Mouse (Mus musculus) v-Abl transformed pro-B cells (cell line): ENCODE results near the gene Mief1.

Experiments used
- in situ Hi-C, 2 experiments: fragments of 400-800 bp; cut with MboI; formaldehyde crosslinking; loops; one replicate each; pipeline ENCODE4 v1.15.1; 2025; ENCODE audit not compliant: unreplicated experiment in 2 of 2

Gene Mief1

DNA sequence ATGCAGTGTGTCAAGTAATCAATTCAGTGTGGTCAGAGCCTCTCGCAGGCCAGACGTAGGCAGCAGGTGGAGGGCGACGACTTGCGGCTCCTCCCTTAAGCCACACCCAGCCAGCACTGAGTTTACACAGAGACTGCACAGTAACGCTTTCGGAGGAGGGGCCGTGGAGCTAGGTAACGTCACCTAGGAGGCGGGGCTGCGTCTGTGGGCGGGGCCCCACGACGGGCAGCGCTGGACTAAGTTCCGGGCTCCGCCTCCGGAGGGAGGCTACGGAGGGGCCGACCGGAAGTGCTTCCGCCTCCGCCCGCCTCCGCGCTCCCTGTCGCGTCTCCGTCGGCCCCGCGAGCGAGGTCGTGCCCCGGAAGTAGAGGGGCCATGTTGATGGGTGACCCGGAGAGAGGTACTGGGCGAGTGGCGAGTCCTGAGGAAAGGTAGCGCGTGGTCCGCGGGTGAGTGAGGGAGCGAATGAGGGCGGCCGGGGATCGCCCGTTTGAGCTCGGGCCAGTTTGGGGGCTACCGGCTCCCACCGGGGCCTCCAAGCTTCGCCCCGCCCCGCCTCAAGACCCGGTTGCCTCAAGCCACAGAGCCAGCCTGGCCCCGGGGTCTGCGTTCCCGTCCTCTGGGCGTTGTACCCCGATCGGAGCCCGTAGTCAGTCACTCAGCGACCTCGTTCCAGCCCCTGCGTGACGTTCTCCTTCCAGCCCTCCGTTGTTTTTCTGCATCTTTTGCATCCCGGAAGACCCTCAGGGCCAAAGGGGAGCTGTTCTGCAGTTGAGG, at the start of gene Mief1:
Gene Mief1 (plus strand): TSS at position 286 of the 777 bp plus-strand sequence.
- in situ Hi-C loops: no loop called here

DNA sequence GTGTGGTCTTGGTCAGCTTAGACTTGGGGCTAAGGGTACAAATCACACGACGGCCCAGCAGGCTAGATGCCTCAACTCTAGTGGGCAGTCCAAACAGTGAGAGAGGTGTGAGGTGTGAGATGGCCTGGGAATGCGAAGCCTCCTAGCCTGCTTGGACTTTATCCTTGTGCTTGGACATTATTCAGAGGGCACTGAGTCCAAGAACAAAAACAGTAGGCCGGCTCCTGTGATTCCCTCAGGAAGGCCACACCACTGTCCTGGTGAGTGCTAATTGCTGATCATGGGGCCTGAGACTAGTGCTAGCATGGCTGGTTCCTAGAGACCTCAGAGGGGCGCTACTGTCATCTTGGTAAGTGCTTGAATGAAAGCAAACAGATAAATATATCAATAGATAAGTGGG, 44.9 kb upstream of the Mief1 start:
- in situ Hi-C loops: no loop called here

DNA sequence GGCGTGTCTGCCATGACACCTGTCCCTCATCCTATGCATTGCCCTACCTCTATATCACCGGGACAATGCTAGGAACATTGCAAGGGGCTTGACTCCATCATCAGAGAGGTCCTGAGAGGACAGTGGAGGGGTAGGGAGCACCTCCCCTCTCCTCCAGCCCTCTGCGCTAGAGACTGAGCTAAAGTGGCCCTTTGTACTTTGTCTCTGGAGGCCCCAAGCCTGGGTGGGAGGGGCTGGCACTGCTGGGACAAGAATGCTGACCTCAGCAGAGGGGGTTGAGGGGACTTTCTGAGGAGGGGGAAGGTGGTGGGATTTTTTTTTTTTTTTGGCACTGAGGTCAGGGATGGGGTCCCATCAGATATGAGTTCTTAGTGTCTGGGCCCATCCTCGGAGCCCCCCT, 43.7 kb upstream of the Mief1 start:
- in situ Hi-C loops: no loop called here

DNA sequence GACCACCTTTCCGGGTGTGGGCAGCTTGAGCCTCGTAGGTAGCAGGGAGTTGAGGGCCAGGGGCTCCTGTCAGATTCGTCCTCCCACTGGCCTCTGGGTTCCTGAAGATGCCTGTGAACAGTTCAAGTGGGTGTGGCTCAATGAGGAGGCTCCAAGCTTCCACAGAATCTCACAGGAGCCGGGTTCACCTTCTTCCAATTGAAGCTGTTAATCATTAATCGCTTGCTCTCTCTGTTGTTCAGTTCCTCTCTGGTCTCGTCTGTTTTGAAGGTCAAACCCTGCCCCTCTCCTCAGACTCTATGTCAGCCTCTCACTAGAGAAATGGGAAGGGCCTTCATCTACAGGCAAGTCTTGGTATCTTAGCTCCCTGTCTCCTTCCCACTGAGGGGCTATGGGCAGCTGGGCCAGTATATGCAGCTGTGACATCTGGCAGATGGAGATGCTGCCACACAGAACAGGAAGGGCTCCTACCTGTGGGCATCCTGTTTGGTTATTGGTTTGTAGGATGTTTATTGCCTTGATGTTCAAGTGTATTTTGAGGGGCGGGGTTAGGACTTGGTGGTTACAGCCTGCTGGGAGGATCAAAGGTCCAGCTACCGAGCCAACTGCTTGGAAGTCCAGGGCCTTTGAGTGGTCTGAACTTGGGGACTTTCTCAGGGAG, 42.1 kb upstream of the Mief1 start:
- in situ Hi-C loops: no loop called here

DNA sequence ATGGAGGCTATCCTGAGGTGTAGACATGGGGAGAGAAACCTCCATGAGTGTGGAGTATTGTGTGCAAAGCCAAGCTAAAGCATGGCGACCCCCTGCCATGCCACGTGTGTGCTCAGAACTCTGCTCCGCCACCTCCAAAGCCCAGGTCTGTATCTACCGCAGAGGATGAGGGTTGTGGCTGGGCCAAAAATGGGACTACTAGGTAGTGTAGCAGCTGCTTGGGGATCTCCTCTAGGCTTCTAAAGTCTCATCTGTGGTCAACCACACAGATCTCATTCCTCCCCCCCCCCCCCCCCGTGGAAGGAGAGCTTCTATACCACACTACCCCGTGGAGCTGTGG, 41.6 kb upstream of the Mief1 start:
- in situ Hi-C loops: no loop called here

DNA sequence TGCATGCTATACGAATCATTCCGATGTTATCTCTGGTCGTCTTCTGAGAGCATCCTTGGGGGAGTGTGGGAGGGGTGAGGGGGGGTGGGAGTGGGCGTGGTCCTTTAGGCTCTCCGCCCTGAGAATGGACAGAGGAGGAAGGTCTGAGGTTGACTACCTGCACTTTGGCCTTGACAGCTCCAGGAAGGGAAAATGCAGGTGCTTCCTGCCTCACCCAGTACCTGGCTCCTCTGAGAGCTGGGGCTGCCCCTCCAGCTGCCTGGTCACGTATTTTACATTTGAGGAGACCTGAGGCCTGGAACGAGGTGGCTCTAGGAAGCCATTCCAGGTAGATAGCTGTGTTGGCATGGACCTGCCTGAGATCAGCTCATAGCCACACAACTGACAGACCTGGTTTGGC, 41.0 kb upstream of the Mief1 start:
- in situ Hi-C loops: no loop called here

DNA sequence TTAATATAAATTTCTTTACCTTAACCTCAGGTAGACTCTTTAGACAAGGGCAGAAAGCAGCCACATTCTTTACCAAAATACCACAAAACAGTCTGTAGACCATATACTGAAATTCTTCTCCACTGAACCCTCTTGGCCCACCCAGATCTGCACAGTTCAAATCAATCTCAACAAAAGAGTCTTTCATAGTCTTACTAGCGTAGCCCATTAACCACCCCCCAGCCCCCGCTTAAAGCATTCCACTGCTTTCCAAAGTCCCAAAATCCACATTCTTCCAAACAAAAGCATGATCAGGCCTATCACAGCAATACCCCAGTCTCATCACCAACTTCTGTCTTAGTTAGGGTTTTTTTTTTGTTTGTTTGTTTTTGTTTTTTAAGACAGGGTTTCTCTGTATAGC, 34.3 kb upstream of the Mief1 start:
- in situ Hi-C loops: no loop called here

DNA sequence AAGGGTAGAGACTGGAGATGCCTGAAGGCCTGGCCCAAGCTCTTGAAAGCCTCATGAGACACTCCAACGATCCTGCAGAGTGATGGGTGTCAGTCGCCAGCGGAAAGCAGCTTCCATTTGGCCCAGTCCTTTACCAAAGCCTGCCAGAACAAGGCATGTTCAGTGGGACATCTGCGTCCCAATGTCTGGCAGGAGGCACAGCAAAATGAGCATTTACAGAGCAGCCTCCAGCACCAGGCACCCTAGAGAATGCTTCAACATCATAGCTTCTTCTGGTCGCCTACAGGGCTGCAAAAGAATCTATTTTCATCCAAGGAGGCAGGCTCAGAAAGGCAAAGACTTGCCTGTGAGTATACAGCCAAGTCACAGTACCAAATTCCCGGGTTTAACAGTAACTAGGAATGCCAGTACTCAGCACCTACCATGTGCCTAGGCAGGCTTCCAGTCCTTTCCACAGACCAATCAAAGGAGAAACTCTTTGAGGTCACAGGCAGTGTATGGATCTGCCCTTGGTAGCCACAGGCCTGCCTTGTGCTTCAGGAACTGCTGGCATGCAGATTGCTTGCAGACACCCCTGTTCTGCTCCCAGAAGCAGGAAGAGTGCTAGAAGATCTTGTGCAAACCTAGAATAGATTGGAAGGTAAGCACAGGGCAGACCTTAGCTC, 31.6 kb upstream of the Mief1 start:
- in situ Hi-C loops: no loop called here

DNA sequence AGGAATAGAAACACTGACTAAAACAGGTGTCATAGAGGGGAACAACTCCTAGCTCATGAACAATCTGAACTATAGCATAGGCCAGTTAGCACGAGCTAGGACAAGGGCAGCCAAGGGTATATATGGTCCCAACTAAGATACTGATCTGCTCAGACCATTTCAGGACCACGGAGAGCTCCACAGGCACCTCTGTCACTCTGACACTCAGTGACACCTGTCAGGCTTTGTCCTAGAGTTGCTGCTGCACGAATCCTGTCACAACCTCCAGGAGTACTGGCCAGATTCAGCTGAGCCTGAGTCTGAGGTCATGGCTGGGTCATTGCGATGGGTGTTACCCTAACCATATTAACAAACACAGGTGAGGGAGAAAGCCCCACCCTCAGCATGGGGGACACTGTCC, 30.4 kb upstream of the Mief1 start:
- in situ Hi-C loops: no loop called here

DNA sequence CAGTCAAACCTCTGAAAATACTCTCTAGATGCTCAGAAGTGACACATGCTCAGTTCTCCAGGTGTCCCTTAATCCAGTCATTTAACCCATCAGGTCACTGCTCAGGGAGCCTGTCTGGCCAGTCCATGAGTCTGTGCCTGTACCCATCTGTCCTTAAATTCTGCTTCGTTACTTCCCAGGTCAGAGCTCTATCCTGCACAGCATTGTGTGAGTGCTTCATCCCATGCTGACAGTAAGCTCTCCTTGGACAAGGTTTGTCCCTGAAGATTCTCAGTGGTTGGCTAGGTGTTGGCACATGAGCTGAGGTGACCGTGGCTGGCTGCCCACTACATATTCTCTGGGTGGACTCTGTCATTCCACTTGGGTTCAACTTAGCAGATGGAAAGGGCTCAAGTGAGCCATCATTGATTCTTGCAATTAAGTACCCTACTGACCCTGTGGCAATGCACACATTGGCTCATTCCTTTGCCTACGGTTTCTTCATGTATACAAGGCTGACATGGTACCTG, 27.7 kb upstream of the Mief1 start:
- in situ Hi-C loops: no loop called here

DNA sequence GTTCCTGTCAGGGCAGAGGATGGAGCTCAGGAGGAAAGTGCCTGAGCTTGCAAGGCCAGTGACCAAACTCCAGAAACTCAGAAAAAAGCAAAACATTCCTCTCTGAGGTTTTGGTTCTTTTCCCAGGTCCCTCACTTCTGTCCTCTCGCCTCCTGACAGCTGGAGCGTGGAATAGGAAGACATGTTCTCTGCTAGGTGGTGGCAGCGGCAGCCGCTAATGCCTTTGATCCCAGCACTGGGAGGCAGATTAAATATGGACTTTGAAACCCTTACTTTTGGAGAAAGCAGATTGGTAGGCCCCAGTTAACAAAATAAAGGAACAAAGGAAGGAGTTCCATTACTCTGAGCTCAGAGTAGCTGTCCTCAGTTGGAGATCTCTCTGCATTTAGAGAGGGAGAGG, 25.4 kb upstream of the Mief1 start:
- in situ Hi-C loops: no loop called here

DNA sequence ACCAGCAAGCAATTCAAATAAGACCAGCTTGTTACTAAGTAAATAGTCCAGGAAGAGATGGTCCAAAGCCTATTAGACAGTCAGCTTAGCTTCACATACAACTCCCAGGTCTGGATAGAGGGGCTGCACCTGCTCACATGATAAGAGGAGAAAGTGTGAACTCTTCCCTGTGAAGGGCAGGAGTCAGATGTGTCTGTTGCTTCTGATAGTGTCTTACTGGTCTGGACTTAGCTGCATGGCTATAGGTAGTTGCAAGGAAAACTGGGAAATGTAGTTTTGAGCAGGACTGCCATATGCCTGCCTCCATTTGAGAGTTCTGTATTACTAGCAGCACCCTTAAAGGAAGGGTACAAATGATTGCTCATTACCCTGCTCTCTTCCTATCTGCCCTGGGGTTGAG, 20.1 kb upstream of the Mief1 start:
- in situ Hi-C loops: loop anchor here in 1 of 2 experiments (10.0 kb wide), 1 partner anchor 99 kb away; no protein-coding TSS in a partner anchor

DNA sequence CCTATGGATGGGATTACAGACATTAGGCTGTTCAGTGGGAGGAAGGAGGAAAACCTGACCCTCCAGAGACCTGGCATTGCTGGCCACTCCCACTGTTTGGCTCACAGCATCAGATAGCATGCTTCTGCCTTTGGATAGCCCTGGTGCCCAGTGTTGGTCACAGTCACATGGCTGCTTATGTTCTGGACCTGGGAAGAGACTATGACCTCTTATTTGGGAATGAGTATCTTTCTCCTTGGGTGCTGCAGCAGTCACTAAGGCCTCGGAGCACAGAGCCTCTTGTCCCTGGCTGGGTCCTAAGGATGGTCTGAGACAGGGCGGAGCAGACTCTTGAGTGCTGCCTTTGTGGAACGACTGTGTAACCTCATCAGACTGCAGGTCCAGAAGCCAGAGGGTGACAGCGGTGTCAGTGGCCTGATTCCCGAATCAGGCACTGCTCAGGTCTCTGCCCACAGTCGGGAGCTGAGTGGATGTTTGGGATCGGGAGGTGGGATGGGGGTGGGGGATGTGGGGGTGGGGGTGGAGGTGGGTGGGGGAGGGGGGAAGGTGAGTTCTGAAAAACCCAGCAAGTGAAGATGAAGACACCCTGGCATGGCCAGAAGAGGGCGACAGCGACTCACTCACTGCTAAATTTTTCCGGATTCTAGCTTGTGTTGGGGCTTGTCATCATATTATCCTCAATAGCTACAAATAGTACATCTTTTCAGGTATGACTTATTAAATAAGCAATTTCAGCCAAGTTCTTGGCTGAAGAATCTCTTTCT, 17.9 kb upstream of the Mief1 start:
- in situ Hi-C loops: loop anchor here in 1 of 2 experiments (10.0 kb wide), 1 partner anchor 101 kb away; no protein-coding TSS in a partner anchor

DNA sequence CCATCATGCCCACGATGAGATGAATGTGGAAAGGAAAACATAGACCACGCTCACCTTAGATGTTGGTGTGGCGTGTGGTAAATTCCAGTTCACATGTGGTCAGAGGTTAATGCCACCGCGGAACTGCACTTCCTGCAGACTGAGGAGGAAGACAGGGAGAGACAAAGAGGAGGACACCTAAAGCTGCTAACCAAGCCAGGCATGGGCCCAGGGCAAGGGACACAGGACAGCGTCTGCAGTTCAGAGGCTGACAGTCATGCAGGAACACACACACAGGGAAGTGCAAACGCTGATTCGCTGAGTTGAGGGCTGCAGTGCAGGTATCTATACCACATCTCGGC, 17.4 kb upstream of the Mief1 start:
- in situ Hi-C loops: loop anchor here in 1 of 2 experiments (10.0 kb wide), 1 partner anchor 102 kb away; no protein-coding TSS in a partner anchor

DNA sequence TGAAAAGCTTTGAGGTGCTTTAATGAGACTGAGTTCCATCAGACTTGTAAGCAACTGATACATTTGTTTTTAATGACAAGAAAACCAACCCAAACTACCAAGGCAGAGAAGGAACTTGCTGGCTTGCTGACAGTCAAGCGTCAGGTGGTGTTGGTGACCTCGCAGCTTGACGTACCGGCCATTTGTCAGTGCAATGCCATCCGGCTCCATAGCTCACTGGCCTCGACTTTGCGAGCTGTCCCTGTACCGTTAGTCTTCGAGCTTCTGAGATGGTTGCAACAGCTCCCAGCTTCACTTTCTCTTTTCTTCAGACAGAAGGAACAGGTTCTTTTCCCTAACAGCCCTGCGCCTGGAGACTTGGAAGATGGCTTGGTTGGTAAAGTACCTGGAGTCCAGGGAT, 16.3 kb upstream of the Mief1 start:
- in situ Hi-C loops: loop anchor here in 1 of 2 experiments (10.0 kb wide), 1 partner anchor 103 kb away; no protein-coding TSS in a partner anchor

DNA sequence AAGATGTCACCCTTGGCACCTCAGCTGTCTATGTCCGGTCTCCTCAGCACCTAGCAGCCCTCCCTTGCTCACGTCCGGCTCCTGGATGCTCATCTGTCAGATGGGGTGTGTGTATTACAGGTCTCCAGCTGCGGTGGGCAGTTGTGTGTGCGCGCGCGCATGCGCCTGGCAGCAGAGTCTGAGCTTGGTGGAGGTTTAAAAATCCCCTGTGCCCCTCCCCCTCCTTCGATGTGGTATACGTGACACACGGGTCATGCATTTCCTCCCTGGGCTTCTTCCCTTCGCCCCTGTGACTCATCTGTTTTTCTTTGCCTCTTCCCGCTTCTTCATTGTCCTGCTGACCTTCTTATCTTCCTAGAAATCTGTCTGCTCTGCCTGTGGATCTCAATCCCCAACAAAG, 14.6 kb upstream of the Mief1 start:
- in situ Hi-C loops: loop anchor here in 1 of 2 experiments (10.0 kb wide), 1 partner anchor 104 kb away; no protein-coding TSS in a partner anchor

DNA sequence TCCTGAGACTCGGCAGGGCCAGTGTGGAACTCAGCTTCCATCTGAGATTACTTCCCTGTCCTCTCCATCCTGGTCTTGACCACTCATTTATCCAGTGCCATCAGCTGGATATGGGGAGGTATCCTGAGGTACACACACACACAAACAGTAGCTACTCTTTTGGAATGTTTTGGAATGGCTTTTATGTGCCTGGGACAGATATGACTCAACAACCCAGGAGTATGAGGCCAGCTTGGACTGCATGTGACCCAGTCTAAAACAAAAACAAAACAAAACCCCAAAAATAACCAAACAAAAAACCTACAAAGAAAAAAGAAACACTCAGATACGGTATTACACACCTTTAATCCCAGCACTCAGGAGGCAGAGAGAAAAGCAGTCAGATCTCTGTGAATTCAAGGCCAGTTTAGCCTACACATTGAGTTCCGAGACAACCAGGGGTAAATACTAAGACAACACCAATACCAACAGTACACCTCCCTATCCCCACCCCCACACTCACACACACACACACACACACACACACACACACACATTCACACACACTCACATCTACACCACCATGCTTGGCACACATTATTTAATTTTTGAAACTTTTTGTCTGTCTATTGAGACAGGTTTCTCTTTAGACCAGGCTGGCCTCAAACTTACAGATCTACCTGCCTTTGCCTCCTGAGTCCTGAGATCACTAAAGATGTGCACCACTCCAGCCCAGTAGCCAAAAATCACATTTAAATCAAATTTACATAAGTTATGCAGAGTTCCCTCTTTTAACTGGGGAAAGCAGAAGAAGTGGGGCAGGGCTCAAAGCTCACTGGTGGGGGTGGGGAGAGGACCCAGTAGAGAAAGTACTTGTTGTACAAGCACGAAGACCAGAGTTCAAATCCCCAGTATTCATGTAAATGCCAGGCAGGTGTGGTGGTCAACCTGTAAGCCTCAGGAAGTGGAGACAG, 13.8 kb upstream of the Mief1 start:
- in situ Hi-C loops: loop anchor here (5.0 to 10.0 kb wide), 5 partner anchors 105 to 995 kb away; partner anchors contain the start of genes Rpl3 (in 2 of the 2), Syngr1 (in 2 of the 2), Gm49486 (in 1 of the 2) and Pick1 (in 1 of the 2)

DNA sequence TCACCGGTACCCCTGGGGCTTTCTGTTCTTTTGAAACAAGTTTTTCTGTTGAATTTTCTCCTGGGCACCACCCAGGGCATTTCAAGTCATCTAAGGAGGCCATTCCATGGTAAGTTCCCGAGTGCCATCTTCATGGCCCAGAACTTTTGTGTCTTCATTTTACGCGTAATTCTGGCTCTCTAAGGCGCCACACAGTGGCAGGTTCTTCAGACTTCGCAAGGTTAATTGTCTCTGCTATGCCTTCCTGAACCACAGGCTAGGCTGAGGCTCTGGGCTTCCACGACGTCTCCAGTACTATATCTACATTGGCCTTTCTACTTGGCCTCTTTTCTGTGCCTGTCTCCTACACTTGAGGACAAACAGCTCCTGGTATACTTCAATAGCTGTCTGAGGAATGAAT, 12.8 kb upstream of the Mief1 start:
- in situ Hi-C loops: loop anchor here (5.0 to 10.0 kb wide), 4 partner anchors 126 to 996 kb away; partner anchors contain the start of genes Rpl3 (in 2 of the 2), Syngr1 (in 2 of the 2), Gm49486 (in 1 of the 2) and Pick1 (in 1 of the 2)

DNA sequence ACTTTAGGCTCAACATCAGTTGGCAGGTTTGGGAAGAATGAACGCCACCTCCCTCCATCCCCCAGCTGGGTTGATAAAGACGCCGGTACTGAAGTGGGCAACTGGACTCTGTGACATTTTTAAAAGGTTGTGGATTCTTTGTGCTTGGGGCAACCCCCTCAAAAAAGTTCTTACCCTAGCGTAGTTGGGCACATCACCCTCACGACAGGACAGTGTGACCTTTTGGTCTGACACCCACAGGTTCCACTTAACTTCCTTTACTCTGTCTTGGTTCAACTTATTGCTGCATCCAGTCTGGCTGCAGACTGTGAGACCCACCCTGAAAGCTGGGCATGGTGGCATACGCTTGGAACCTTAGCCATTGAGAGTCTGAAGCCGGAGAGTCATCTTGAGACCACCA, 10.1 kb upstream of the Mief1 start:
- in situ Hi-C loops: loop anchor here (5.0 to 10.0 kb wide), 4 partner anchors 129 to 999 kb away; partner anchors contain the start of genes Rpl3 (in 2 of the 2), Syngr1 (in 2 of the 2), Gm49486 (in 1 of the 2) and Pick1 (in 1 of the 2)
